Mouse (Mus musculus): ENCODE measurements around the gene Smpdl3b.
A peak's percentile ranks its signal among the peaks of the same experiment; 100 is the strongest.

The Smpdl3b gene

GRCm38 (mm10) chr4:132733071-132733770 lies 23.8 kb downstream of the Smpdl3b start:
- no peak for DNase-seq

DNA sequence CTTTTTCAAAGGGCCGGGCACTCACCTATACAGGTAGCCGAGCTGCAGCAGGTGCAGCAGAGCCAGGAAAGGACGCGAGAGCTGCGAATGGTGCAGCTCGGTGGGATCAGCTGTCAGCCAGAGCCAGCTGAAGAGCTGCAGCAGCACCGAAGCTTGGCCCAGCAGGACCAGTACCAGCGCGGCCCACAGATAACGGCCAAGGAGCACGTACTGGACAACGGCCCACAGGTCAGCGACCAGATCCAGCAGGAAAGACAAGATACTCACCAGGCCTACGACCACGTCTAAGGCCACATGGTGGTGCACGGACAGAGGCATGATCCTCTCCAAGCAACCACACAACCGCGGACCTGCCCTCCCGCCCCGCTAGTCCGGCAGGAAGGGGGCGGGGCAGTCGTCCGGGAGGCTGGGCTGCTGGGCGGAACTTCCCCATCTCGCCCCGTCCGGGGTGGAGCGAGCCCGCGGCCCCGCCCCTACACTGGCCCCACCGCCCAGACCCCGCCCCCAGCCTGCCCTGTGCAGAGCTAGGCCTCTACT lies 24.8 kb downstream of the Smpdl3b start, which contains the start of gene Xkr8:
Gene Xkr8 (minus strand): TSS at position 399 of the 537 bp plus-strand sequence.
- DNase-seq, result peak; percentile 91

DNA sequence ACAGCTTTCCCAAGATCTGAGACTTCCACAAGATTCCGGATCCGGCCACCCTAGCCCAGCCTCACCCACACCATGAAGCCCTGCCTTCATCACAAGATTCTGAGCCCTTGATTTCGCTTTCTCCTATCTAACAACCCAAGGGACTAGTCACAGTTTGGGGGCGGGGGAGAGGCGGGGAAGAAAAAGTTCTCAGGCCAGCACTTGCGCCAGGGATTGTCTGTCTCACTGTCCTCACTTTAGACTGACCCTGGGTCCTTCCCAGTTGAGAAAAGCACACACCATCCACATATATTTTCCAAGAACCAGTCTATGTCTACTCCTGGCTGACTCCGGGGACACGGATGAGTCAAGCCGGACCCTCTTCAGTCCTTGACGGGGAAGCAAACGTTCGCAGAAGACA lies 25.4 kb downstream of the Smpdl3b start:
- DNase-seq, result no peak

GRCm38 (mm10) chr4:132728233-132728632 lies 28.8 kb downstream of the Smpdl3b start:
- no peak for DNase-seq

DNA sequence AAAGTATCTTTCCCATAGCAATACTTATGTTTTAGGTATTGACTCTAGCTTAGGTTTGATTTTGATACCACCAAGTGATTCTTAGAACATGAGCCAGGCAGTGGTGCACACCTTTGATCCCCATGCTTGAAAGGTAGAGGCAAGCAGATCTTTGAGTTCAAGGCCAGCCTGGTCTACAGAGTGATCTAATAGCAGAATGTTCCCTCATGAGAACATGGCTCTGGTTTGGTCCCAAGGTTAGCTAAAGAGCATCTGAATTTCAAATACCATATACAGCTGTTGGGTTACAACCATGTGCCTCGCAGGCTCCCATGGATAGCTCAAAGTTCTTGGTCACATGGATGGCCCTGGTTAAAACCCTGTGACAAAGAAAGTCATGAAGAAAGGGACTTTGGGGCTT lies 38.8 kb downstream of the Smpdl3b start:
- DNase-seq, result no peak

- no peak for DNase-seq
Observed at GRCm38 (mm10) chr4:132713181-132713580, 43.9 kb downstream of the Smpdl3b start.

GRCm38 (mm10) chr4:132706885-132707284 lies 50.2 kb downstream of the Smpdl3b start:
- no peak for DNase-seq

DNA sequence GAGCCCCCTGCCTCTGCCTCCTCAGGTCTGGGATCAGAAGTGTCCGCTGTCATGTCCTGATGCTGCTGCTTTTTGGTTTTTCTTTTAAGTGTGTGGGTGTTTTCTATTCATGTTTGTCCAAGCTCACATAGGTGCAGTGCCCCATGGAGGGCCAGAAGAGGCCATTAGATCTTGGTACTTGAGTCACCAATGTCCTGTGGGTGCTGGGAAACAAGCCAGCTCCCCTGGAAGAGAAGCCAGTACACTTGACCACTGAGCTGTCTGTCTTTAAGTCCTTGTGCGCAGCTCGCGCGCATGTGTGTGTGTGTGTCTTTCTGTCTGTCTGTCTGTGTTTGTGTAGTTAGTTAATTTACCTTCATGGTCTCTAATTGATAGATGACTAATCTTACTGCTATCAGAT lies 55.0 kb downstream of the Smpdl3b start:
- DNase-seq, result no peak

DNA sequence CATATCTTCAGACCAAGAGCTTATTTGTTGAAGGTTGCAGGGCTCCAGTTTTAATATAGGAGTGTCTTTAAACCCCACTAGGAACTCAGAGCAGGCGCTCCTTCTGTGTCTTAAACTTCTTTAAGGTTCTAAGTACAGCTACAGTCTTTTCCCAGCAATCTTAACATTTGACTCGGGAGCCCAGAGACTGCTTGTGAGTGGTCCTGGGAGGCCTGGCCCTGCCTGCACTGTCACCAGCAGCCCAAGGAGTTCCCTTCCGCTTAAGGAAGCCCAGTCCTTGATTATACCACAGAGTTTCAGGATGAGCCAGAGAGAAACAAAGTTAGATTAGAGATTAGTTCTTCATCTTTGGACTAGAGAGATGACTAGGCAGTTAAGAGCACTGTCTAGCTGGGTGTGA lies 63.7 kb downstream of the Smpdl3b start:
- no peak for DNase-seq

- DNase-seq, result no peak
Observed at GRCm38 (mm10) chr4:132689634-132690033, 67.4 kb downstream of the Smpdl3b start.
